Mouse (Mus musculus): ENCODE results near the gene Mapk3. TPM values are rescaled to one million over a fixed set of nuclear protein-coding genes. Genes with fewer than 3 reads are reported as not detected.

The Mapk3 gene
- total and polyA plus RNA-seq, 2 experiments, result 10.4 to 70.7 TPM

- no peak for TF ChIP-seq POLR2A (IDR thresholded peaks at IDR 0.05; ENCODE audit: extremely low read depth, insufficient read depth, low read length)
- no peak for TF ChIP-seq CTCF (IDR thresholded peaks at IDR 0.05; ENCODE audit: low read depth, low read length)
- H3K4me3 ChIP-seq (ENCODE audit: insufficient read depth, low read depth, low read length), result no peak overlapping the region
These were observed 26.7 kb downstream of the Mapk3 start for GRCm38 (mm10) chr7:126786142-126786541.

GRCm38 (mm10) chr7:126789141-126789540 lies 29.7 kb downstream of the Mapk3 start:
- peaks cover 6% of the 10 kb centered on the region for H3K4me1 ChIP-seq (ENCODE audit: control insufficient read depth, insufficient read depth, low read length)
- H3K27ac ChIP-seq (replicated peaks; ENCODE audit: insufficient read depth, low read depth, low read length), result no peak overlapping the region
- H3K4me3 ChIP-seq (ENCODE audit: insufficient read depth, low read depth, low read length), result no peak overlapping the region
- no peak for DNase-seq (ENCODE audit: extremely low read depth, low read depth, low spot score)
- TF ChIP-seq CTCF (IDR thresholded peaks at IDR 0.05; ENCODE audit: low read depth, low read length) (no peak), POLR2A (IDR thresholded peaks at IDR 0.05; ENCODE audit: extremely low read depth, insufficient read depth, low read length) (no peak)
- WGBS, result 87% methylated on average over 4 of the region's 4 CpGs
- no peak overlapping the region for H3K9ac ChIP-seq (ENCODE audit: low read depth, low read length)
- H3K27me3 ChIP-seq (ENCODE audit: control insufficient read depth, insufficient read depth, low read length), result no peaks in the 10 kb centered on the region
- peaks cover 34% of the 10 kb centered on the region for H3K36me3 ChIP-seq (ENCODE audit: control insufficient read depth, insufficient read depth, low read length)
- H3K79me2 ChIP-seq (ENCODE audit: control insufficient read depth, insufficient read depth, low read length), result peaks cover 5% of the 10 kb centered on the region; the same call in 1 of the 2 replicates

More at GRCm38 (mm10) chr7:126786142-126786541, 26.7 kb downstream of the Mapk3 start:
- no peaks in the 10 kb centered on the region for H3K27me3 ChIP-seq (ENCODE audit: control insufficient read depth, insufficient read depth, low read length)
- DNase-seq (ENCODE audit: extremely low read depth, low read depth, low spot score), result no peak
- H3K4me1 ChIP-seq (ENCODE audit: control insufficient read depth, insufficient read depth, low read length), result peaks cover 19% of the 10 kb centered on the region
- 94% methylated on average over 14 of the region's 14 CpGs for WGBS
- H3K36me3 ChIP-seq (ENCODE audit: control insufficient read depth, insufficient read depth, low read length), result peaks cover 34% of the 10 kb centered on the region
- no peaks in the 10 kb centered on the region; the same call in 1 of the 2 replicates for H3K79me2 ChIP-seq (ENCODE audit: control insufficient read depth, insufficient read depth, low read length)
- H3K27ac ChIP-seq (replicated peaks; ENCODE audit: insufficient read depth, low read depth, low read length), result no peak overlapping the region
- H3K9ac ChIP-seq (ENCODE audit: low read depth, low read length), result no peak overlapping the region

GRCm38 (mm10) chr7:126791851-126792720 lies 32.7 kb downstream of the Mapk3 start, which contains the start of gene Ppp4c:
Gene Ppp4c, minus strand, starts transcription at chr7:126792496.
- H3K27me3 ChIP-seq (ENCODE audit: control insufficient read depth, insufficient read depth, low read length), result no peaks in the 10 kb centered on the region
- TF ChIP-seq POLR2A (IDR thresholded peaks at IDR 0.05; ENCODE audit: extremely low read depth, insufficient read depth, low read length) (0 out of 2 replicates have a peak, but pooled peaks have one; percentile 52), CTCF (IDR thresholded peaks at IDR 0.05; ENCODE audit: low read depth, low read length) (no peak)
- peak; percentile 87 for DNase-seq (ENCODE audit: extremely low read depth, low read depth, low spot score)
- peak within 1 kb of the TSS; percentile 61 for H3K27ac ChIP-seq (replicated peaks; ENCODE audit: insufficient read depth, low read depth, low read length)
- WGBS, result 1% methylated on average over 78 of the region's 83 CpGs
- peaks cover 40% of the 10 kb centered on the region for H3K36me3 ChIP-seq (ENCODE audit: control insufficient read depth, insufficient read depth, low read length)
- H3K4me3 ChIP-seq (ENCODE audit: insufficient read depth, low read depth, low read length), result peak within 1 kb of the TSS; percentile 88
- H3K79me2 ChIP-seq (ENCODE audit: control insufficient read depth, insufficient read depth, low read length), result peaks cover 5% of the 10 kb centered on the region; the same call in 1 of the 2 replicates
- H3K9ac ChIP-seq (ENCODE audit: low read depth, low read length), result peak within 1 kb of the TSS; percentile 93
- peaks cover 6% of the 10 kb centered on the region for H3K4me1 ChIP-seq (ENCODE audit: control insufficient read depth, insufficient read depth, low read length)

- Histone ChIP-seq H3K27ac (replicated peaks; ENCODE audit: insufficient read depth, low read depth, low read length) (peak overlapping the region; percentile 27), H3K79me2 (ENCODE audit: control insufficient read depth, insufficient read depth, low read length) (peaks cover 5% of the 10 kb centered on the region; the same call in 1 of the 2 replicates), H3K36me3 (ENCODE audit: control insufficient read depth, insufficient read depth, low read length) (peaks cover 34% of the 10 kb centered on the region), H3K27me3 (ENCODE audit: control insufficient read depth, insufficient read depth, low read length) (no peaks in the 10 kb centered on the region), H3K4me1 (ENCODE audit: control insufficient read depth, insufficient read depth, low read length) (peaks cover 9% of the 10 kb centered on the region), H3K4me3 (ENCODE audit: insufficient read depth, low read depth, low read length) (peak overlapping the region; percentile 8), H3K9ac (ENCODE audit: low read depth, low read length) (peak overlapping the region; percentile 22; the same call in 1 of the 2 replicates)
- TF ChIP-seq POLR2A (IDR thresholded peaks at IDR 0.05; ENCODE audit: extremely low read depth, insufficient read depth, low read length) (no peak), CTCF (IDR thresholded peaks at IDR 0.05; ENCODE audit: low read depth, low read length) (no peak)
- 23% methylated on average over 11 of the region's 11 CpGs for WGBS
- DNase-seq (ENCODE audit: extremely low read depth, low read depth, low spot score), result no peak
These were observed 33.5 kb downstream of the Mapk3 start for GRCm38 (mm10) chr7:126792721-126793443.

- Histone ChIP-seq H3K79me2 (ENCODE audit: control insufficient read depth, insufficient read depth, low read length) (peaks cover 6% of the 10 kb centered on the region; the same call in 1 of the 2 replicates), H3K4me1 (ENCODE audit: control insufficient read depth, insufficient read depth, low read length) (peaks cover 9% of the 10 kb centered on the region), H3K9ac (ENCODE audit: low read depth, low read length) (no peak overlapping the region), H3K36me3 (ENCODE audit: control insufficient read depth, insufficient read depth, low read length) (peaks cover 29% of the 10 kb centered on the region), H3K27ac (replicated peaks; ENCODE audit: insufficient read depth, low read depth, low read length) (peak overlapping the region; percentile 48), H3K27me3 (ENCODE audit: control insufficient read depth, insufficient read depth, low read length) (no peaks in the 10 kb centered on the region), H3K4me3 (ENCODE audit: insufficient read depth, low read depth, low read length) (no peak overlapping the region)
- no peak for TF ChIP-seq CTCF (IDR thresholded peaks at IDR 0.05; ENCODE audit: low read depth, low read length)
- no peak for TF ChIP-seq POLR2A (IDR thresholded peaks at IDR 0.05; ENCODE audit: extremely low read depth, insufficient read depth, low read length)
- WGBS, result 78% methylated on average over 4 of the region's 4 CpGs
- no peak for DNase-seq (ENCODE audit: extremely low read depth, low read depth, low spot score)
These were observed 34.3 kb downstream of the Mapk3 start for GRCm38 (mm10) chr7:126793456-126794270.
